In genomic region chr2:135503998-135504354, GRCm38 (mm10) we compare ENCODE assay signal across 22 mouse cellular contexts.
DNase-seq lines count a peak whose midpoint lies in the region; ATAC-seq and TF ChIP-seq lines count a peak whose summit lies in the region.
"Had no signal": no experiment of that assay in that cellular context is flagged by ENCODE, and none has a peak within 500 bp of the region (broad histone marks: within the 10 kb centered on the region; RNA-seq: fewer than 3 reads in every experiment).

No protein-coding gene starts in this region.

- no peaks in the 10 kb centered on the region for H3K27me3 ChIP-seq in hindbrain, embryonic 14.5 days (ENCODE audit: control insufficient read depth, insufficient read depth, low read length)
- H3K27me3 ChIP-seq: CH12.LX, Patski had no signal

- H3K27ac ChIP-seq in hindbrain, embryonic 14.5 days: no peak overlapping the region
- no peak overlapping the region for H3K27ac ChIP-seq in gastrocnemius, adult 2 months

- peak; percentile 15; the same call in 1 of the 2 replicates for ATAC-seq in common myeloid progenitor, adult 5-6 weeks (replicated peaks; ENCODE audit: low read depth, poor library complexity, severe bottlenecking)
- ATAC-seq in granulocyte monocyte progenitor cell, adult 5-6 weeks (replicated peaks; ENCODE audit: poor library complexity, severe bottlenecking): peak; percentile 74
- peak; percentile 61 for ATAC-seq in megakaryocyte, adult 5-6 weeks (ENCODE audit: poor library complexity, severe bottlenecking)
- ATAC-seq in megakaryocyte progenitor cell, adult 5-6 weeks (replicated peaks; ENCODE audit: poor library complexity): peak; percentile 47
- no peak for ATAC-seq in hindbrain, embryonic 14.5 days (ENCODE audit: low FRiP score)
- ATAC-seq: activated CD4-positive, CD25-positive, alpha-beta regulatory T cell, adult 4 months; CD4-positive, CD25-positive, alpha-beta regulatory T cell, adult 4 months; Patski had no signal

- intact Hi-C loops in gastrocnemius, adult 2 months (cut with DNase I): no loop called here

- no peaks in the 10 kb centered on the region for H3K36me3 ChIP-seq in hindbrain, embryonic 14.5 days (replicated peaks; ENCODE audit: control insufficient read depth, insufficient read depth)
- H3K36me3 ChIP-seq: G1E had no signal

- H3K4me3 ChIP-seq in hindbrain, embryonic 14.5 days (replicated peaks; ENCODE audit: low read length): no peak overlapping the region
- no peak overlapping the region for H3K4me3 ChIP-seq in gastrocnemius, adult 2 months

- no peak for DNase-seq in testis, postnatal 14 days (ENCODE audit: low spot score)
- DNase-seq in right cerebral cortex, postnatal 4 days: no peak
- DNase-seq in hindbrain, embryonic 14.5 days (ENCODE audit: low spot score): no peak
- DNase-seq in gastrocnemius, adult 2 months: no peak
- DNase-seq: adrenal gland, adult 2 months; adrenal gland, adult 8-10 months; adrenal gland, postnatal 10 days; adrenal gland, postnatal 14 days; adrenal gland, postnatal 25 days; adrenal gland, postnatal 36 days; B cell, adult 2 months; cerebellum, adult 11 months; cerebellum, adult 11-12 months had no signal

- H3K4me1 ChIP-seq in hindbrain, embryonic 14.5 days (replicated peaks; ENCODE audit: control insufficient read depth, insufficient read depth, low read length): no peaks in the 10 kb centered on the region

- no peak overlapping the region for H3K9ac ChIP-seq in hindbrain, embryonic 14.5 days

- H3K4me2 ChIP-seq in hindbrain, embryonic 14.5 days (replicated peaks): no peak overlapping the region

- TF ChIP-seq CTCF in gastrocnemius, adult 2 months (IDR thresholded peaks at IDR 0.05): no peak

- H3K9me3 ChIP-seq in hindbrain, embryonic 14.5 days (ENCODE audit: control insufficient read depth, low read length): no peaks in the 10 kb centered on the region
